Mouse (Mus musculus) neural tube, embryonic 14.5 days (tissue): ENCODE data around the gene Ercc1. TPM values are rescaled to one million over a fixed set of nuclear protein-coding genes. Genes with fewer than 3 reads are reported as not detected.

ENCODE experiments used
- ATAC-seq: fragments of 200-750 bp; cut with Nextera tagmentation; 2 replicates; pipeline ENCODE4 v1.8.0; 2017; ENCODE audit warnings: low read depth, mild to moderate bottlenecking, moderate TSS enrichment, moderate library complexity
- H3K27ac ChIP-seq: fragments of 300-500 bp; sonication (generic); 2 replicates; pipeline ENCODE4 v1.5.1; 2014; ENCODE audit warnings: low read depth, mild to moderate bottlenecking, control low read depth, low read length, moderate library complexity, mixed read lengths
- H3K27me3 ChIP-seq: fragments of 300-500 bp; sonication (generic); 2 replicates; pipeline ENCODE4 v1.6.1; 2014; ENCODE audit warnings: low read length; ENCODE audit not compliant: control insufficient read depth, insufficient read depth
- H3K36me3 ChIP-seq: fragments of 300-500 bp; sonication (generic); 2 replicates; pipeline ENCODE4 v1.6.1; 2014; ENCODE audit warnings: low read length, mixed read lengths; ENCODE audit not compliant: control insufficient read depth, insufficient read depth
- H3K4me1 ChIP-seq: fragments of 300-500 bp; sonication (generic); 2 replicates; pipeline ENCODE4 v1.6.1; 2014; ENCODE audit warnings: low read length; ENCODE audit not compliant: control insufficient read depth, insufficient read depth
- H3K4me2 ChIP-seq: fragments of 300-500 bp; sonication (generic); 2 replicates; pipeline ENCODE4 v1.6.1; 2014; ENCODE audit warnings: mild to moderate bottlenecking, low read depth, low read length, control low read depth
- H3K4me3 ChIP-seq: fragments of 300-500 bp; sonication (generic); 2 replicates; pipeline ENCODE4 v1.5.1; 2014; ENCODE audit warnings: low read depth, low read length, control low read depth, mixed read lengths
- H3K9ac ChIP-seq: fragments of 300-500 bp; sonication (generic); replicated peaks from 2 replicates; pipeline ENCODE4 v1.6.1; 2014; ENCODE audit warnings: low read depth, mild to moderate bottlenecking, control low read depth, low read length, mixed read lengths
- H3K9me3 ChIP-seq: fragments of 300-500 bp; sonication (generic); 2 replicates; pipeline ENCODE4 v1.6.1; 2016; ENCODE audit warnings: low read length; ENCODE audit not compliant: control insufficient read depth
- WGBS: fragments of 180-500 bp; shearing (Covaris S2); extraction: QIAGEN DNeasy Blood & Tissue Kit; methylation state at CpG from one replicate; pipeline ENCODE4 v1.1.7; 2014; 5-methylcytosine and 5-hydroxymethylcytosine counted together
- microRNA counts: library from miRNA; unstranded; fragments of <30 nt; microRNA quantifications from one replicate; lab custom pipeline; 2016
- microRNA-seq: library from miRNA; unstranded; fragments of <30 nt; microRNA quantifications from one replicate; pipeline ENCODE4, GENCODE M21; 2016
- polyA plus RNA-seq: library from polyadenylated mRNA; unstranded; fragments of >200 nt; fragmentation: Nextera tagmentation; extraction: Ambion mirVana; gene quantifications from 2 replicates; pipeline ENCODE4 v1.2.1, GENCODE M21; 2014

Ercc1 gene
- polyA plus RNA-seq, 1 experiment from 2014 or later, result 98.9 TPM

DNA sequence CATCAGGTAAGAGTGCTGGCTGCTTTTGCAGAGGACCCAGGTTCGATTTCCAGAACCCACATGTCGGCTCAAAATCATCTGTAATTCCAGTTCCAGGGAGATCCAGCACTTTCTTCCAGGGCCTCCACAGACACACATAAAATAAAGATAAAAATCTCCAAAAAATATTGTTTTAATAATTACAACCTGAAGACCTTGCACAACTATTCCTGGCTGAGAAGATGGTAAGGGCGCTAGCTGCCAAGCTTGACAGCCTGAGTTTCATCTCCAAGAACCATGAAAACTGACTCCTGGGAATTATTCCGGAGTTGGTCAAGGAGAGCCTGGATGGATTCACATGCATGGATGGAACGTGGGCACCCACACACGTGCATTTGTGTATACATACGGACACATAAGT is 59.9 kb downstream of the Ercc1 start, which contains the start of gene Ckm:
Gene Ckm (plus strand): TSS at position 301 of the 400 bp plus-strand sequence.
- 51% methylated on average over 7 of the region's 7 CpGs for WGBS
- Histone ChIP-seq H3K4me1 (peaks cover 8% of the 10 kb centered on the region; the same call in 1 of the 2 replicates), H3K36me3 (no peaks in the 10 kb centered on the region), H3K27me3 (peaks cover 17% of the 10 kb centered on the region), H3K9ac (peak within 1 kb of the TSS; percentile 47), H3K4me3 (peak within 1 kb of the TSS; percentile 39), H3K9me3 (no peaks in the 10 kb centered on the region; the same call in 1 of the 2 replicates), H3K27ac (no peak within 1 kb of the TSS), H3K4me2 (peak within 1 kb of the TSS; percentile 92)
- no peak for ATAC-seq

DNA sequence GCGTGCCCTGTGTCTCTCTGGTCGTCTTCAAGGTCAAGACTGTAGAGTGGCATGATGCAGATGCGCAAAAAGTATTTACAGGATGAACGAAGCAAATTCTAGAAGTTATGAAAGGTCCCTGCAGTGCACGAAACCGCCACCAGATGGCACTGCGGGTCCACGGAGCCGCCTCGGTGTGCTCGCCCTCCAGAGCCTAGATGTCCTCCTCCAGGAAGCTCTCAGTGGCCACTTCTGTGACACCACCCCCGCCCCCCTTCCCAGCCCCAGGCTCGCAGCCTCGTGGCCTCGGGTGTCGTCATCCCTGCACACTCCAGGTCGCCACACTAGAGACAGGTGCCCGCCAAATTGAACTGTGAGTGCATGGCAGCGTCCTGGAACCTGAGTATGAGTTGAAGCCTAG is 60.8 kb downstream of the Ercc1 start:
- Histone ChIP-seq H3K4me3 (no peak overlapping the region), H3K4me2 (peak overlapping the region; percentile 35), H3K27ac (no peak overlapping the region), H3K4me1 (peaks cover 8% of the 10 kb centered on the region; the same call in 1 of the 2 replicates), H3K9ac (no peak overlapping the region), H3K27me3 (peaks cover 17% of the 10 kb centered on the region), H3K9me3 (no peaks in the 10 kb centered on the region; the same call in 1 of the 2 replicates), H3K36me3 (no peaks in the 10 kb centered on the region)
- ATAC-seq, result peak; percentile 75; the same call in 1 of the 2 replicates
- 4% methylated on average over 19 of the region's 19 CpGs for WGBS

MicroRNA genes within 50 kb of the gene (microRNA counts, 519-probe panel; counts per million panel counts)
- not detected for microRNA mmu-miR-343 (lab: Ali Mortazavi, UCI)

Small RNA genes within 50 kb of the gene (microRNA-seq; reads per million reads assigned to microRNA genes)
- not detected for gene Mir343

Other genes starting within 250 kb of the Ercc1 start
- gene Gm4969, start 226.4 kb upstream of the Ercc1 start, polyA plus RNA-seq, result 5.9 and 9.9 TPM in 2 replicates
- 11.6 and 13.1 TPM in 2 replicates for gene Fbxo46, start 224.9 kb upstream of the Ercc1 start, polyA plus RNA-seq
- gene Qpctl, start 195.5 kb upstream of the Ercc1 start, polyA plus RNA-seq, result 18.6 and 21.2 TPM in 2 replicates
- gene Snrpd2, start 195.1 kb upstream of the Ercc1 start, polyA plus RNA-seq, result 94.1 and 110 TPM in 2 replicates
- gene Gipr, start 178.7 kb upstream of the Ercc1 start, polyA plus RNA-seq, result 0.75 and 1.8 TPM in 2 replicates
- gene Eml2, start 168.4 kb upstream of the Ercc1 start, polyA plus RNA-seq, result 3.5 and 4.0 TPM in 2 replicates
- gene Gpr4, start 132.2 kb upstream of the Ercc1 start, polyA plus RNA-seq, result 2.9 and 3.4 TPM in 2 replicates
- 36.6 and 37.6 TPM in 2 replicates for gene Opa3, start 116.4 kb upstream of the Ercc1 start, polyA plus RNA-seq
- gene Vasp, start 73.0 kb upstream of the Ercc1 start, polyA plus RNA-seq, result 17.4 and 40.9 TPM in 2 replicates
- 0.66 and 0.75 TPM in 2 replicates for gene Ppm1n, start 64.7 kb upstream of the Ercc1 start, polyA plus RNA-seq
- 115 and 118 TPM in 2 replicates for gene Rtn2, start 62.2 kb upstream of the Ercc1 start, polyA plus RNA-seq
- gene Fosb, start 34.7 kb upstream of the Ercc1 start, polyA plus RNA-seq, result not detected in 2 replicates
- gene Cd3eap, start 14.7 kb downstream of the Ercc1 start, polyA plus RNA-seq, result 19.1 and 21.5 TPM in 2 replicates
- gene Ppp1r13l, start 15.0 kb downstream of the Ercc1 start, polyA plus RNA-seq, result 1.4 and 1.7 TPM in 2 replicates
- gene Ercc2, start 37.2 kb downstream of the Ercc1 start, polyA plus RNA-seq, result 11.4 TPM in 2 replicates
- 1.1 and 2.1 TPM in 2 replicates for gene Klc3, start 59.3 kb downstream of the Ercc1 start, polyA plus RNA-seq
- gene Ckm, start 60.0 kb downstream of the Ercc1 start, polyA plus RNA-seq, result 0.63 and 2.0 TPM in 2 replicates
- 17.0 and 19.2 TPM in 2 replicates for gene Mark4, start 114.0 kb downstream of the Ercc1 start, polyA plus RNA-seq
- 0.71 TPM in 2 replicates for gene Exoc3l2, start 118.6 kb downstream of the Ercc1 start, polyA plus RNA-seq
- 2.8 and 3.2 TPM in 2 replicates for gene Bloc1s3, start 163.6 kb downstream of the Ercc1 start, polyA plus RNA-seq
- 31.7 and 33.8 TPM in 2 replicates for gene Trappc6a, start 163.6 kb downstream of the Ercc1 start, polyA plus RNA-seq
- gene Nkpd1, start 173.1 kb downstream of the Ercc1 start, polyA plus RNA-seq, result 0.52 and 1.2 TPM in 2 replicates
- gene Ppp1r37, start 218.3 kb downstream of the Ercc1 start, polyA plus RNA-seq, result 8.1 and 15.8 TPM in 2 replicates
- 0.13 and 0.27 TPM in 2 replicates for gene Zfp296, start 232.5 kb downstream of the Ercc1 start, polyA plus RNA-seq
- gene Gemin7, start 232.8 kb downstream of the Ercc1 start, polyA plus RNA-seq, result 150 and 153 TPM in 2 replicates